Mouse (Mus musculus): ENCODE results near the gene Glb1. TPM values are rescaled to one million over a fixed set of nuclear protein-coding genes. Genes with fewer than 3 reads are reported as not detected.
"Not testable (repeated sequence)": the region's sequence is repeated elsewhere in the genome, so short reads cannot be mapped to it uniquely, and the experiment has no call there.

Gene Glb1
- 35.7 and 37.3 TPM in 2 replicates for polyA plus RNA-seq (2015; fragmentation: Nextera tagmentation; extraction: Ambion mirVana)

GRCm38 (mm10) chr9:114400949-114401684, at the start of gene Glb1, which contains the start of gene Tmppe:
Glb1 (plus strand) TSS chr9:114401076.
Tmppe (plus strand) TSS chr9:114401105.
- under 1% methylated on average over 73 of the region's 73 CpGs for WGBS

GRCm38 (mm10) chr9:114367783-114368470, 32.9 kb upstream of the Glb1 start:
- no peak overlapping the region for H3K27ac ChIP-seq (replicated peaks)
- WGBS = under 1% methylated on average over 48 of the region's 48 CpGs
- H3K4me2 ChIP-seq (replicated peaks) = peak overlapping the region; percentile 94
- peaks cover 6% of the 10 kb centered on the region for H3K4me1 ChIP-seq
- no peaks in the 10 kb centered on the region for H3K9me3 ChIP-seq (replicated peaks)
- 0 out of 2 replicates have a peak overlapping the region, but pooled peaks have one; percentile 23 for H3K9ac ChIP-seq
- peak; percentile 84 for ATAC-seq (ENCODE audit: insufficient number of reproducible peaks, low FRiP score, low TSS enrichment, low read depth)
- H3K27me3 ChIP-seq = no peaks in the 10 kb centered on the region; the same call in 1 of the 2 replicates
- H3K4me3 ChIP-seq (replicated peaks) = peak overlapping the region; percentile 53
- H3K36me3 ChIP-seq = peaks cover under 1% of the 10 kb centered on the region; the same call in 1 of the 2 replicates

More at GRCm38 (mm10) chr9:114400949-114401684, at the start of gene Glb1, which contains the start of gene Tmppe:
- Histone ChIP-seq H3K4me1 (peaks cover 12% of the 10 kb centered on the region), H3K27me3 (no peaks in the 10 kb centered on the region), H3K4me3 (replicated peaks) (peak within 1 kb of the TSS; percentile 91), H3K27ac (replicated peaks) (peak within 1 kb of the TSS; percentile 96), H3K36me3 (peaks cover 20% of the 10 kb centered on the region), H3K4me2 (replicated peaks) (peak within 1 kb of the TSS; percentile 76), H3K9me3 (replicated peaks) (no peaks in the 10 kb centered on the region), H3K9ac (peak within 1 kb of the TSS; percentile 88)
- peak; percentile 97 for ATAC-seq (ENCODE audit: insufficient number of reproducible peaks, low FRiP score, low TSS enrichment, low read depth)

GRCm38 (mm10) chr9:114368471-114368858, 32.4 kb upstream of the Glb1 start:
- no peak for ATAC-seq (ENCODE audit: insufficient number of reproducible peaks, low FRiP score, low TSS enrichment, low read depth)
- peaks cover 6% of the 10 kb centered on the region for H3K4me1 ChIP-seq
- H3K4me2 ChIP-seq (replicated peaks) = peak overlapping the region; percentile 94
- WGBS = 12% methylated on average over 12 of the region's 12 CpGs
- H3K27ac ChIP-seq (replicated peaks) = no peak overlapping the region
- H3K27me3 ChIP-seq = no peaks in the 10 kb centered on the region; the same call in 1 of the 2 replicates
- 0 out of 2 replicates have a peak overlapping the region, but pooled peaks have one; percentile 23 for H3K9ac ChIP-seq
- H3K9me3 ChIP-seq (replicated peaks) = no peaks in the 10 kb centered on the region
- H3K4me3 ChIP-seq (replicated peaks) = peak overlapping the region; percentile 53
- H3K36me3 ChIP-seq = peaks cover 6% of the 10 kb centered on the region; the same call in 1 of the 2 replicates

GRCm38 (mm10) chr9:114369389-114369788, 31.5 kb upstream of the Glb1 start:
- ATAC-seq (ENCODE audit: insufficient number of reproducible peaks, low FRiP score, low TSS enrichment, low read depth); H3K4me1 ChIP-seq: not testable (repeated sequence)
- 57% methylated on average over 5 of the region's 5 CpGs for WGBS

GRCm38 (mm10) chr9:114371717-114372116, 29.2 kb upstream of the Glb1 start:
- H3K27me3 ChIP-seq; H3K4me1 ChIP-seq; ATAC-seq (ENCODE audit: insufficient number of reproducible peaks, low FRiP score, low TSS enrichment, low read depth); H3K4me3 ChIP-seq (replicated peaks); H3K27ac ChIP-seq (replicated peaks); H3K4me2 ChIP-seq (replicated peaks); H3K9ac ChIP-seq; H3K9me3 ChIP-seq (replicated peaks): not testable (repeated sequence)
- H3K36me3 ChIP-seq = peaks cover 26% of the 10 kb centered on the region; the same call in 1 of the 2 replicates
- 20% methylated on average over 5 of the region's 5 CpGs for WGBS

More at GRCm38 (mm10) chr9:114369389-114369788, 31.5 kb upstream of the Glb1 start:
- H3K4me2 ChIP-seq (replicated peaks); H3K27me3 ChIP-seq; H3K36me3 ChIP-seq; H3K27ac ChIP-seq (replicated peaks); H3K9me3 ChIP-seq (replicated peaks); H3K4me3 ChIP-seq (replicated peaks); H3K9ac ChIP-seq: not testable (repeated sequence)

- Histone ChIP-seq H3K27ac (replicated peaks) (no peak overlapping the region), H3K4me3 (replicated peaks) (no peak overlapping the region), H3K9ac (no peak overlapping the region), H3K4me1 (no peaks in the 10 kb centered on the region), H3K4me2 (replicated peaks) (no peak overlapping the region), H3K27me3 (no peaks in the 10 kb centered on the region), H3K36me3 (peaks cover 53% of the 10 kb centered on the region), H3K9me3 (replicated peaks) (no peaks in the 10 kb centered on the region)
- 87% methylated on average over 10 of the region's 10 CpGs for WGBS
- no peak for ATAC-seq (ENCODE audit: insufficient number of reproducible peaks, low FRiP score, low TSS enrichment, low read depth)
These were observed 25.5 kb upstream of the Glb1 start for GRCm38 (mm10) chr9:114375276-114375962.

- WGBS = 93% methylated on average over 10 of the region's 10 CpGs
These were observed 23.7 kb upstream of the Glb1 start for GRCm38 (mm10) chr9:114377168-114377567.

GRCm38 (mm10) chr9:114379871-114380270, 21.0 kb upstream of the Glb1 start:
- WGBS = 83% methylated on average over 12 of the region's 12 CpGs
- no peak overlapping the region for H3K4me3 ChIP-seq (replicated peaks)
- no peak for ATAC-seq (ENCODE audit: insufficient number of reproducible peaks, low FRiP score, low TSS enrichment, low read depth)
- H3K27ac ChIP-seq (replicated peaks) = no peak overlapping the region
- H3K9ac ChIP-seq = no peak overlapping the region
- no peaks in the 10 kb centered on the region for H3K4me1 ChIP-seq
- peaks cover 65% of the 10 kb centered on the region for H3K36me3 ChIP-seq
- H3K4me2 ChIP-seq (replicated peaks) = no peak overlapping the region
- no peaks in the 10 kb centered on the region for H3K27me3 ChIP-seq
- no peaks in the 10 kb centered on the region for H3K9me3 ChIP-seq (replicated peaks)

More at GRCm38 (mm10) chr9:114377168-114377567, 23.7 kb upstream of the Glb1 start:
- Histone ChIP-seq H3K9ac (no peak overlapping the region), H3K36me3 (peaks cover 58% of the 10 kb centered on the region), H3K27me3 (no peaks in the 10 kb centered on the region), H3K27ac (replicated peaks) (no peak overlapping the region), H3K4me1 (no peaks in the 10 kb centered on the region), H3K4me2 (replicated peaks) (no peak overlapping the region), H3K4me3 (replicated peaks) (no peak overlapping the region), H3K9me3 (replicated peaks) (no peaks in the 10 kb centered on the region)
- ATAC-seq (ENCODE audit: insufficient number of reproducible peaks, low FRiP score, low TSS enrichment, low read depth) = no peak

GRCm38 (mm10) chr9:114380881-114381733, 19.8 kb upstream of the Glb1 start:
- Histone ChIP-seq H3K27me3 (no peaks in the 10 kb centered on the region), H3K4me3 (replicated peaks) (no peak overlapping the region), H3K4me2 (replicated peaks) (no peak overlapping the region), H3K36me3 (peaks cover 64% of the 10 kb centered on the region), H3K9ac (no peak overlapping the region), H3K27ac (replicated peaks) (no peak overlapping the region), H3K4me1 (no peaks in the 10 kb centered on the region), H3K9me3 (replicated peaks) (no peaks in the 10 kb centered on the region)
- no peak for ATAC-seq (ENCODE audit: insufficient number of reproducible peaks, low FRiP score, low TSS enrichment, low read depth)
- 70% methylated on average over 17 of the region's 17 CpGs for WGBS

GRCm38 (mm10) chr9:114382936-114383710, 17.8 kb upstream of the Glb1 start:
- H3K9ac ChIP-seq = no peak overlapping the region
- ATAC-seq (ENCODE audit: insufficient number of reproducible peaks, low FRiP score, low TSS enrichment, low read depth) = no peak
- H3K27me3 ChIP-seq = no peaks in the 10 kb centered on the region
- no peak overlapping the region for H3K4me2 ChIP-seq (replicated peaks)
- H3K27ac ChIP-seq (replicated peaks) = no peak overlapping the region
- peaks cover 4% of the 10 kb centered on the region; the same call in 1 of the 2 replicates for H3K4me1 ChIP-seq
- peaks cover 45% of the 10 kb centered on the region for H3K36me3 ChIP-seq
- 87% methylated on average over 17 of the region's 17 CpGs for WGBS
- no peaks in the 10 kb centered on the region for H3K9me3 ChIP-seq (replicated peaks)
- no peak overlapping the region for H3K4me3 ChIP-seq (replicated peaks)
